ENCODE assay signal across 20 mouse cellular contexts in the genomic region with DNA sequence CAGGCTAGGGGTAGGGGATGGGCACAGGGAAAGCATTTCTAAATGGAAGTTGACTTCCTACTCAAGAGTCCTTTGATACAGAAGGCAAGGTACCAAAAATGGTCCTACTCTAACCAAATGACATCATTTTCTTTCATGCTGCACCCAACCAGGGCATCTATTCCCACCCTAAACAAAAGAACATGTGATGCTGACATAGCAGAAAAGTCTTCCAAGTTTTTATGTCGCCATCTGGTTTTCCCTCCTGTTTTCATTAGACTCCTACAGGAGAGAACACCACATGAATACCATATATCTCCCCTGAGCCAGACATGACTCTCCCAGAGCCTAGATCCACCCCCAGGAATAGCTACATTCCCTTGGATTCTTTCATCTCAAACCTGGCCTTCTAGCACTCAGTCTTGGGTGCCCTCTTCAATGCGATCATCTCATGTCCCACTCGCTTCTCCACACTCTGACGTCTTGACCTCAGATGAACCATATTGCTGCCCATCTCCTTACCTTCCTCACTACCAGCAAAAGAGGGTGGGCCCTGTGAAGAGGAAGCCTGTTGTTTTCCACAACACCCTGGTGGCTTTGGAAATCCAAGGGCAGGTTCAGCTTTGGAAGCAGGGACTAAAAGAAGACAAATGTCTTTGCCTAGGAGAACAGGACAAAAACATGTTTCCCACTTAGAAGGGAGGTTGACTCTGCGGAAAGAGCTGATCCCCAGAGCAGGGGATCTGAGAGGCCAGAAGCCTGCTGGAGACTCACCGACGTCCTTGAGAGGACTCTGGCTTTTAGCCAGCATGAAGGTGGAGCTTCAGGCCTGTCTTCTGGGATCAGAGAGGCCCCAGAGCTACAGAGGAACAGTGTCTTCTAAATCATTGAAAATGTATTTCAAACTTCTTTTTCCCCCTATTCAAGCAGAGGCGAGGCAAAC. TPM values are rescaled to one million over a fixed set of nuclear protein-coding genes. Genes with fewer than 3 reads are reported as not detected.
A peak's percentile ranks its signal among the peaks of the same experiment; 100 is the strongest.
DNase-seq lines count a peak whose midpoint lies in the region; ATAC-seq lines count a peak whose summit lies in the region.
"Had no signal": no experiment of that assay in that cellular context is flagged by ENCODE, and none has a peak within 500 bp of the region (broad histone marks: within the 10 kb centered on the region; RNA-seq: fewer than 3 reads in every experiment).

No protein-coding gene starts in this region.

- 57% methylated on average over 8 of the region's 8 CpGs for WGBS in heart, embryonic 15.5 days
- 92% methylated on average over 8 of the region's 8 CpGs for WGBS in limb, embryonic 10.5 days

- H3K4me3 ChIP-seq in heart, embryonic 15.5 days = no peak overlapping the region
- no peak overlapping the region for H3K4me3 ChIP-seq in limb, embryonic 10.5 days
- H3K4me3 ChIP-seq: erythroblast, embryonic 14.5 days; hindbrain, embryonic 15.5 days; kidney, embryonic 15.5 days; liver, embryonic 13.5 days; midbrain, embryonic 10.5 days; stomach, embryonic 15.5 days had no signal

- peak overlapping the region; percentile 29; the same call in 1 of the 2 replicates for H3K27ac ChIP-seq in heart, embryonic 15.5 days
- H3K27ac ChIP-seq in limb, embryonic 10.5 days = peak overlapping the region; percentile 53
- H3K27ac ChIP-seq: hindbrain, embryonic 15.5 days; kidney, embryonic 15.5 days; liver, embryonic 13.5 days; midbrain, embryonic 10.5 days; stomach, embryonic 15.5 days had no signal

- peak; percentile 60 for DNase-seq in cerebellum, adult 9-11 months
- no peak for DNase-seq in cerebellum, postnatal 4 days (ENCODE audit: low spot score in 2 of 2)
- no peak for DNase-seq in heart, postnatal 4 days
- DNase-seq in ovary, postnatal 36 days (ENCODE audit: low spot score) = peak; percentile 23
- no peak for DNase-seq in ovary, postnatal 14 days (ENCODE audit: low spot score)
- DNase-seq in limb, embryonic 10.5 days (ENCODE audit: low spot score) = no peak
- DNase-seq: embryo, embryonic 11 days; left cerebral cortex, postnatal 4 days; liver, embryonic 13.5 days; thymus, postnatal 14 days had no signal

- no peaks in the 10 kb centered on the region for H3K36me3 ChIP-seq in heart, embryonic 15.5 days
- no peaks in the 10 kb centered on the region for H3K36me3 ChIP-seq in limb, embryonic 10.5 days
- H3K36me3 ChIP-seq: hindbrain, embryonic 15.5 days; kidney, embryonic 15.5 days; liver, embryonic 13.5 days; midbrain, embryonic 10.5 days; stomach, embryonic 15.5 days had no signal

- no peaks in the 10 kb centered on the region for H3K9me3 ChIP-seq in heart, embryonic 15.5 days (replicated peaks)
- H3K9me3 ChIP-seq in limb, embryonic 10.5 days (replicated peaks) = no peaks in the 10 kb centered on the region
- H3K9me3 ChIP-seq: hindbrain, embryonic 15.5 days; kidney, embryonic 15.5 days; liver, embryonic 13.5 days; midbrain, embryonic 10.5 days; stomach, embryonic 15.5 days had no signal

- peaks cover 13% of the 10 kb centered on the region for H3K4me1 ChIP-seq in heart, embryonic 15.5 days (replicated peaks)
- H3K4me1 ChIP-seq in limb, embryonic 10.5 days = 0 out of 2 replicates have a peak, but pooled peaks cover 1% of the 10 kb centered on the region
- H3K4me1 ChIP-seq: hindbrain, embryonic 15.5 days; kidney, embryonic 15.5 days; liver, embryonic 13.5 days; midbrain, embryonic 10.5 days had no signal

- H3K4me2 ChIP-seq in heart, embryonic 15.5 days = no peak overlapping the region
- H3K4me2 ChIP-seq: hindbrain, embryonic 15.5 days; kidney, embryonic 15.5 days; liver, embryonic 13.5 days; stomach, embryonic 15.5 days had no signal

- no peak for ATAC-seq in heart, embryonic 15.5 days (replicated peaks; ENCODE audit: insufficient number of reproducible peaks, insufficient read depth, low FRiP score, low read depth)
- no peak for ATAC-seq in monocyte, adult 5-6 weeks (replicated peaks; ENCODE audit: insufficient number of reproducible peaks, low FRiP score, low TSS enrichment, poor library complexity, severe bottlenecking)
- ATAC-seq: activated CD4-positive, CD25-positive, alpha-beta regulatory T cell, adult 4 months had no signal

- no peaks in the 10 kb centered on the region for H3K27me3 ChIP-seq in heart, embryonic 15.5 days
- no peaks in the 10 kb centered on the region for H3K27me3 ChIP-seq in limb, embryonic 10.5 days (ENCODE audit: low read depth, poor library complexity, severe bottlenecking)
- H3K27me3 ChIP-seq: hindbrain, embryonic 15.5 days; kidney, embryonic 15.5 days; liver, embryonic 13.5 days; stomach, embryonic 15.5 days had no signal

- no peak overlapping the region for H3K9ac ChIP-seq in heart, embryonic 15.5 days
- H3K9ac ChIP-seq: hindbrain, embryonic 15.5 days; kidney, embryonic 15.5 days; liver, embryonic 13.5 days; stomach, embryonic 15.5 days had no signal

RNA-seq across cellular contexts. Expression of gene Cfap161, which starts 6.1 kb away (rescaled TPM):
- polyA plus RNA-seq in heart, embryonic 15.5 days (2015; fragmentation: Nextera tagmentation; extraction: Ambion mirVana) = 1.8 and 1.9 TPM in 2 replicates
- under 1 TPM; 0.52 to 0.65 TPM for total RNA-seq in heart, postnatal 4 days (2021)
- 0.14 TPM in 1 of 2 replicates, not detected in the other for polyA plus RNA-seq in limb, embryonic 10.5 days (2016; fragmentation: Nextera tagmentation; extraction: Ambion mirVana)
- total RNA-seq in monocyte, adult 5-6 weeks (2017) = 2.0 TPM in 1 of 3 replicates, not detected in the others
- total RNA-seq: gastrocnemius, postnatal 4 days had no signal
- polyA plus RNA-seq: activated CD4-positive, CD25-positive, alpha-beta regulatory T cell, adult 4 months; erythroblast, embryonic 14.5 days; liver, embryonic 13.5 days; small intestine, adult 2 months had no signal

RNA-seq across cellular contexts. Expression of gene Il16, which starts 55.3 kb away (rescaled TPM):
- 4.7 and 8.6 TPM in 2 replicates for polyA plus RNA-seq in heart, embryonic 15.5 days (2015; fragmentation: Nextera tagmentation; extraction: Ambion mirVana)
- total RNA-seq in heart, postnatal 4 days (2021) = 1 to 10 TPM; 4.5 to 5.5 TPM
- polyA plus RNA-seq in limb, embryonic 10.5 days (2016; fragmentation: Nextera tagmentation; extraction: Ambion mirVana) = 2.3 and 3.4 TPM in 2 replicates
- total RNA-seq in monocyte, adult 5-6 weeks (2017) = 184 to 220 TPM (median 193 TPM) in 3 replicates

Comparison
In these comparisons a context has a peak if more than half of its experiments do, and no peak if none do; other contexts are left out.
1. DNase-seq: peak in cerebellum, adult 9-11 months (single experiment) and ovary, postnatal 36 days (single experiment); none in cerebellum, postnatal 4 days (0 of 2), heart, postnatal 4 days (single experiment), ovary, postnatal 14 days (single experiment) and limb, embryonic 10.5 days (single experiment).
2. RNA of gene Il16, which starts 55.3 kb away (total RNA-seq): 184 to 220 TPM in monocyte, adult 5-6 weeks; 4.5 to 5.5 TPM in heart, postnatal 4 days; every median in the first group is over 10 times any median in the second.